Mouse (Mus musculus) thymus, postnatal 4 days (tissue): ENCODE measurements around the gene Arv1.
A peak's percentile ranks its signal among the peaks of the same experiment; 100 is the strongest.

Experiments used
- DNase-seq: peaks from one replicate; pipeline ENCODE4 v3.0.0; 2021

Arv1 gene

GRCm38 (mm10) chr8:124721862-124722515 is at the start of gene Arv1, which contains the start of gene Ttc13:
TSS of gene Arv1 (plus strand) at chr8:124722139.
TSS of gene Ttc13 (minus strand) at chr8:124721983.
- DNase-seq = peak; percentile 97

GRCm38 (mm10) chr8:124672345-124672744 is 49.6 kb upstream of the Arv1 start:
- DNase-seq = no peak

GRCm38 (mm10) chr8:124676661-124677060 is 45.3 kb upstream of the Arv1 start:
- DNase-seq = peak; percentile 26

- no peak for DNase-seq
These were observed 44.9 kb upstream of the Arv1 start for GRCm38 (mm10) chr8:124677078-124677477.

GRCm38 (mm10) chr8:124677486-124677885 is 44.5 kb upstream of the Arv1 start:
- DNase-seq = peak; percentile 77

GRCm38 (mm10) chr8:124678246-124678645 is 43.7 kb upstream of the Arv1 start:
- no peak for DNase-seq

GRCm38 (mm10) chr8:124681077-124681791 is 40.7 kb upstream of the Arv1 start:
- DNase-seq = no peak

- peak; percentile 40 for DNase-seq
These were observed 40.2 kb upstream of the Arv1 start for GRCm38 (mm10) chr8:124681792-124682157.

- no peak for DNase-seq
These were observed 39.7 kb upstream of the Arv1 start for GRCm38 (mm10) chr8:124682218-124682617.

GRCm38 (mm10) chr8:124688899-124689298 is 33.0 kb upstream of the Arv1 start:
- DNase-seq = no peak

GRCm38 (mm10) chr8:124691706-124692105 is 30.2 kb upstream of the Arv1 start:
- DNase-seq = no peak

- DNase-seq = no peak
These were observed 26.4 kb upstream of the Arv1 start for GRCm38 (mm10) chr8:124695424-124696100.

- DNase-seq = peak; percentile 51
These were observed 21.7 kb upstream of the Arv1 start for GRCm38 (mm10) chr8:124700271-124700670.

GRCm38 (mm10) chr8:124701023-124701422 is 20.9 kb upstream of the Arv1 start:
- DNase-seq = peak; percentile 78

- peak; percentile 33 for DNase-seq
These were observed 19.8 kb upstream of the Arv1 start for GRCm38 (mm10) chr8:124702183-124702582.

- DNase-seq = peak; percentile 64
These were observed 18.4 kb upstream of the Arv1 start for GRCm38 (mm10) chr8:124703526-124703925.

- DNase-seq = no peak
These were observed 17.6 kb upstream of the Arv1 start for GRCm38 (mm10) chr8:124704376-124704775.

GRCm38 (mm10) chr8:124705823-124706222 is 16.1 kb upstream of the Arv1 start:
- DNase-seq = no peak

- DNase-seq = no peak
These were observed 8.7 kb upstream of the Arv1 start for GRCm38 (mm10) chr8:124713207-124713606.

GRCm38 (mm10) chr8:124715736-124716135 is 6.2 kb upstream of the Arv1 start:
- peak; percentile 30 for DNase-seq

GRCm38 (mm10) chr8:124720133-124720532 is 1.8 kb upstream of the Arv1 start:
- DNase-seq = peak; percentile 57

GRCm38 (mm10) chr8:124720938-124721861 is 739 bp upstream of the Arv1 start:
- DNase-seq = peak; percentile 29

- DNase-seq = no peak
These were observed 2.4 kb downstream of the Arv1 start for GRCm38 (mm10) chr8:124724301-124724700.
